Mouse (Mus musculus) ES-E14 (cell line): ENCODE data around the gene Tenm2.

Source experiments
- MAFK ChIP-seq: IDR thresholded peaks from 2 replicates; pipeline ENCODE4 v1.6.1; 2014; ENCODE audit warnings: mild to moderate bottlenecking, low read depth, low read length, inconsistent platforms; ENCODE audit not compliant: insufficient read depth
- ZC3H11A ChIP-seq: IDR thresholded peaks from 2 replicates; pipeline ENCODE4 v1.6.1; 2012; ENCODE audit warnings: low read depth, mild to moderate bottlenecking, inconsistent platforms, low read length, borderline replicate concordance

DNA sequence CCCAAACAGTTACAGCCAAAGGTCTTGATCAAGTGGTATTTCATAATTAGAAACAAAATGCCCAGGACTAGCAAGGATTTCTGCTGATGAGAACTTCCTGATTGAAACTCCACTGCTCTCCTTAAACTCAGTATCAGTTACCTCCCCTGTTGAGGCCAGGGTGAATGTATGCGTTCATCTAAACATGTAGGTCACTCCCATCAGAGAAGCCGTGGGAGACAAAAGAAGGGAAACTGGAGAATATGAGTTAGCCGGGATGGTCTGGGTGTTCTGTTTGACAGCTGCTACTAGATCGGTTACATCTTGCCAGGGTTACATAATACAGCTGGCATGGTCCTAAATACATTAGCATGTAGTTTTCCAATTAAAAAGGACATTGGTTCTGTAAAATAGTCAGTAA, 362.8 kb downstream of the Tenm2 start:
- TF ChIP-seq ZC3H11A, result no peak
- TF ChIP-seq MAFK, result no peak
